Mouse (Mus musculus) liver, embryonic 14 days (tissue): ENCODE results near the gene Ltc4s. TPM values are rescaled to one million over a fixed set of nuclear protein-coding genes. Genes with fewer than 3 reads are reported as not detected.

Experiments
- polyA plus RNA-seq: library from polyadenylated mRNA; depleted of rRNA; stranded (reverse); fragments of >200 nt; gene quantifications from 2 replicates; pipeline ENCODE4 v1.2.3, GENCODE M21; 2012; rRNA removed

The Ltc4s gene
- 0.79 and 0.85 TPM in 2 replicates for polyA plus RNA-seq

DNA sequence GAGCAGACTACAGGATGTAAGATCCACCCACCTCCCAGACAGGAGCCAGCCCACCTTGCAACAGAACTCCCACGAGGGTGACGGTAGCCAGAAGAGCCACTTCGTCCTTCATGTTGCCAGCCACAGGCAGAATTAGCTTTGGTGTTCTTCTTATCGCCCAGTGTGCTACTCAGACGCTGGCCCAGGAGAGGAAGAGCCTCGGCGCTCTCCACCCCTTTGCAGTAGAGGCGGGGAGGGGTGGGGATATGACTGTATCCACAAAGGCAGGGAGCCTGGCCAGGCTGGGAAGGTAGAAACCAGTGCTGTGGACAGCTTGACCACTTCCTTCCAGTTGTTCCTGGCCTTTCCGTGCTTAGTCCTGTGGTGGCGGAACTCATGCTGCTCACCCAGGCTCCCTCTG is at the start of gene Ltc4s:
Gene Ltc4s (minus strand): TSS at position 293 of the 400 bp plus-strand sequence.

DNA sequence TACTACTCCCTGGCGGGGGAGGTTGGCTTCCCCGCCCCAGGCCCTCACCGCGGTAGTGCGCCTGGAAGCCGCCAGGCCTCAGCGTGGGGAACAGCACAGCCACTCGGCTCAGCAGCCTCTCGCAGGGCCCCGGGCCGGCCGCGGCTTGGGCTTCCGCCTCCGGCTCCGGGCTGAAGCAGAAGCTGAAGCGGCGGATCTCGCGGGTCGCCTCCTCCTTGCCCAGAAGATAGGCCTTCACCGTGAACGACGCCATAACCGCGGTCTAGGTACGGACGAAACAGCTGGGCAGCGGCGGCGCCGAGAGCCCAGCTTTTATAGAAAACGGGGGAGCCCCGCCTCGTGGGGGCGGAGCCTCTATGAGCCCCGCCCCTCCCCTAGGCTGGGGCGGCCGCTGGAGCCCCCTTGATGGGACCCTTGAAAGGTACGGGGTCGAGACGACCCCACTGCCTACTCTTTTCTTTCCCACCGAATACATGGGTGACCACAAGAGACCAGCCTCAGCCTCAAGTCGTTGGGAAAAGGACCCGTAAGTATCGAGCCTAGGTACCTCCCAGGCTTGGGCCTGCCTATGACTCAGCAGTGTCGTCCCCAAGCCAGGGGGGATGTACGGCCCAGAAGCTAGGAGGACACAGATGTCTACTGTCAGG is 27.8 kb downstream of the Ltc4s start, which contains the start of the genes Sqstm1 and Mgat4b:
Gene Sqstm1 (minus strand): TSS at position 323 of the 647 bp plus-strand sequence.
Gene Mgat4b (plus strand): TSS at position 386 of the 647 bp plus-strand sequence.

Other genes with a start within 250 kb of the Ltc4s start
- gene Rnf130, start 213.3 kb downstream of the Ltc4s start, polyA plus RNA-seq, result 16.8 and 19.6 TPM in 2 replicates
- gene Tbc1d9b, start 107.2 kb downstream of the Ltc4s start, polyA plus RNA-seq, result 7.5 and 8.8 TPM in 2 replicates
- gene Mrnip, start 64.2 kb downstream of the Ltc4s start, polyA plus RNA-seq, result 7.1 and 7.2 TPM in 2 replicates
- gene Sqstm1, start 27.8 kb downstream of the Ltc4s start, polyA plus RNA-seq, result 42.7 and 48.6 TPM in 2 replicates
- 12.2 and 14.7 TPM in 2 replicates for gene Mgat4b, start 27.7 kb downstream of the Ltc4s start, polyA plus RNA-seq
- 2.9 and 3.5 TPM in 2 replicates for gene Maml1, start 53.7 kb upstream of the Ltc4s start, polyA plus RNA-seq
- gene Canx, start 87.1 kb upstream of the Ltc4s start, polyA plus RNA-seq, result 121 and 131 TPM in 2 replicates
- gene Cby3, start 115.8 kb upstream of the Ltc4s start, polyA plus RNA-seq, result 0.06 and 0.07 TPM in 2 replicates
- gene Hnrnph1, start 138.4 kb upstream of the Ltc4s start, polyA plus RNA-seq, result 208 and 229 TPM in 2 replicates
- 5.2 and 6.0 TPM in 2 replicates for gene Rufy1, start 192.5 kb upstream of the Ltc4s start, polyA plus RNA-seq